7 mouse cellular contexts compared by ENCODE assay signal in the genomic region with DNA sequence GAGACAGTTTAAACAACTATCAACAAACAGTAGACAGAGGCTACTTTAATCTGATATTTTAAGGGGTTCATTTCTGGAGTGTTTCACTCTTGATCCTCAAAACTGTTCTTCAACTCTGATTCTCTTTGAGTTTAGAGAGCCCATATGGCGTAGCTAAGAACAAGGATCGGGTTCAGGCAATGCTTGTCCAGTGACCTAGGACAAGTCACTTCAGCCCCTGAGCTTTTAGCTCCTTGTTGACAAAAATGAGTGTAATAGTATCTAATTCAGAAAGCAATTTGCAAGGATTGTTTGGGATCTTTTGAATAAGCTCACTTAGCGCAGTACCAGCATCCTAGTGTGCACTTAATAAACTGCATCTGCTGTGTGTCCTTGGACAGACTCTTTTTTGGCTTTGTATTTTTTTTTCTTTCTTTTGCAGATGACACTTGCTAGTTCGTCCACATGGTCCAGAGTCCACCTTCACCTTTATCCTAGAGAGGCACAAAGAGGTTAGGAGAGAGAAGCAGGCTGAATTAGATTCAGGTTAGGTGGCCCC. TPM values are rescaled to one million over a fixed set of nuclear protein-coding genes. Genes with fewer than 3 reads are reported as not detected.
DNase-seq lines count a peak whose midpoint lies in the region; ATAC-seq and TF ChIP-seq lines count a peak whose summit lies in the region.

No protein-coding gene starts in this region.

- WGBS in embryonic facial prominence, embryonic 14.5 days: 40% methylated on average over 4 of the region's 4 CpGs
- 43% methylated on average over 4 of the region's 4 CpGs for WGBS in limb, embryonic 14.5 days
- 34% methylated on average over 4 of the region's 4 CpGs for WGBS in stomach, embryonic 16.5 days

- peak overlapping the region; percentile 88 for H3K27ac ChIP-seq in embryonic facial prominence, embryonic 14.5 days (replicated peaks; ENCODE audit: low read depth, low read length)
- peak overlapping the region; percentile 88 for H3K27ac ChIP-seq in limb, embryonic 14.5 days (replicated peaks; ENCODE audit: low read depth, low read length)
- peak overlapping the region; percentile 87 for H3K27ac ChIP-seq in stomach, embryonic 16.5 days (ENCODE audit: low read length)

- peak overlapping the region; percentile 95 for H3K4me3 ChIP-seq in megakaryocyte, embryonic 14.5 days (replicated peaks)
- H3K4me3 ChIP-seq in embryonic facial prominence, embryonic 14.5 days (ENCODE audit: low read depth, low read length): peak overlapping the region; percentile 71
- H3K4me3 ChIP-seq in limb, embryonic 14.5 days (replicated peaks; ENCODE audit: low read length): peak overlapping the region; percentile 85
- H3K4me3 ChIP-seq in stomach, embryonic 16.5 days (replicated peaks; ENCODE audit: low read length): peak overlapping the region; percentile 98

- peaks cover 26% of the 10 kb centered on the region for H3K36me3 ChIP-seq in megakaryocyte, embryonic 14.5 days (replicated peaks; ENCODE audit: low read length)
- H3K36me3 ChIP-seq in embryonic facial prominence, embryonic 14.5 days (ENCODE audit: control insufficient read depth, insufficient read depth, low read length): peaks cover 15% of the 10 kb centered on the region
- H3K36me3 ChIP-seq in limb, embryonic 14.5 days (ENCODE audit: control insufficient read depth, insufficient read depth, low read length): peaks cover 16% of the 10 kb centered on the region
- no peaks in the 10 kb centered on the region for H3K36me3 ChIP-seq in stomach, embryonic 16.5 days (ENCODE audit: control insufficient read depth, insufficient read depth, low read length)

- peaks cover 40% of the 10 kb centered on the region for H3K4me1 ChIP-seq in megakaryocyte, embryonic 14.5 days
- peaks cover 8% of the 10 kb centered on the region; the same call in 1 of the 2 replicates for H3K4me1 ChIP-seq in embryonic facial prominence, embryonic 14.5 days (ENCODE audit: control insufficient read depth, insufficient read depth, low read length)
- peaks cover 4% of the 10 kb centered on the region for H3K4me1 ChIP-seq in limb, embryonic 14.5 days (ENCODE audit: control insufficient read depth, insufficient read depth, low read length)
- H3K4me1 ChIP-seq in stomach, embryonic 16.5 days (ENCODE audit: control insufficient read depth, insufficient read depth, low read length): peaks cover 6% of the 10 kb centered on the region

- H3K9ac ChIP-seq in embryonic facial prominence, embryonic 14.5 days (ENCODE audit: low read depth, low read length): peak overlapping the region; percentile 95
- peak overlapping the region; percentile 98 for H3K9ac ChIP-seq in limb, embryonic 14.5 days (ENCODE audit: low read depth, low read length, severe bottlenecking)
- H3K9ac ChIP-seq in stomach, embryonic 16.5 days (ENCODE audit: low read length): peak overlapping the region; percentile 100

- H3K27me3 ChIP-seq in megakaryocyte, embryonic 14.5 days (replicated peaks): no peaks in the 10 kb centered on the region
- no peaks in the 10 kb centered on the region for H3K27me3 ChIP-seq in embryonic facial prominence, embryonic 14.5 days (replicated peaks; ENCODE audit: control insufficient read depth, insufficient read depth, low read length)
- no peaks in the 10 kb centered on the region for H3K27me3 ChIP-seq in limb, embryonic 14.5 days (ENCODE audit: control insufficient read depth, insufficient read depth, low read length)
- no peaks in the 10 kb centered on the region for H3K27me3 ChIP-seq in stomach, embryonic 16.5 days (ENCODE audit: control insufficient read depth, insufficient read depth, low read length)

- no peak for DNase-seq in embryonic facial prominence, embryonic 14.5 days (ENCODE audit: low spot score)
- DNase-seq in limb, embryonic 14.5 days (ENCODE audit: low spot score): no peak
- no peak for DNase-seq in thymus, postnatal 14 days
- no peak for DNase-seq in left cerebral cortex, adult 18-20 months (ENCODE audit: low spot score in 2 of 2)

- ATAC-seq in megakaryocyte, adult 5-6 weeks (ENCODE audit: poor library complexity, severe bottlenecking): no peak
- no peak for ATAC-seq in embryonic facial prominence, embryonic 14.5 days (ENCODE audit: low read depth)
- 0 out of 2 replicates have a peak, but pooled peaks have one; percentile 7 for ATAC-seq in limb, embryonic 14.5 days (ENCODE audit: low FRiP score, low read depth)
- ATAC-seq in stomach, embryonic 16.5 days (ENCODE audit: insufficient read depth, low FRiP score): no peak

- H3K9me3 ChIP-seq in megakaryocyte, embryonic 14.5 days: no peaks in the 10 kb centered on the region
- no peaks in the 10 kb centered on the region for H3K9me3 ChIP-seq in embryonic facial prominence, embryonic 14.5 days (ENCODE audit: control insufficient read depth, low read length)
- H3K9me3 ChIP-seq in limb, embryonic 14.5 days (ENCODE audit: control insufficient read depth, low read length): no peaks in the 10 kb centered on the region
- H3K9me3 ChIP-seq in stomach, embryonic 16.5 days (replicated peaks; ENCODE audit: control insufficient read depth, low read length): no peaks in the 10 kb centered on the region

- no peak for TF ChIP-seq POLR2A in limb, embryonic 14.5 days (IDR thresholded peaks at IDR 0.05; ENCODE audit: borderline replicate concordance, extremely low read depth, insufficient read depth, insufficient read length)

- peak overlapping the region; percentile 85 for H3K4me2 ChIP-seq in embryonic facial prominence, embryonic 14.5 days (ENCODE audit: low read depth, low read length)
- H3K4me2 ChIP-seq in limb, embryonic 14.5 days (replicated peaks; ENCODE audit: low read depth, low read length, severe bottlenecking): peak overlapping the region; percentile 52
- peak overlapping the region; percentile 93 for H3K4me2 ChIP-seq in stomach, embryonic 16.5 days (ENCODE audit: low read depth, low read length)

RNA-seq across cellular contexts. Expression of a gene that starts 0.6 kb away (rescaled TPM):
- polyA plus RNA-seq in megakaryocyte, embryonic 14.5 days (2012; ENCODE audit: insufficient read depth, low replicate concordance): 2.6 and 9.1 TPM in 2 replicates
- 7.4 and 11.0 TPM in 2 replicates for total RNA-seq in megakaryocyte, adult 5-6 weeks (2015)
- 12.8 TPM in 2 replicates for total RNA-seq in megakaryocyte, adult 5-6 weeks (2017)
- polyA plus RNA-seq in embryonic facial prominence, embryonic 14.5 days (2014; fragmentation: Nextera tagmentation; extraction: Ambion mirVana): 13.3 and 16.5 TPM in 2 replicates
- 21.3 and 26.6 TPM in 2 replicates for polyA plus RNA-seq in limb, embryonic 14.5 days (2012; rRNA removed)
- polyA plus RNA-seq in limb, embryonic 14.5 days (2014; fragmentation: Nextera tagmentation; extraction: Ambion mirVana): 14.3 and 15.4 TPM in 2 replicates
- 15.6 and 17.7 TPM in 2 replicates for polyA plus RNA-seq in stomach, embryonic 16.5 days (2015; fragmentation: Nextera tagmentation; extraction: Ambion mirVana)
- 10 to 100 TPM; 10.0 to 10.4 TPM for total RNA-seq in left cerebral cortex, adult 18-20 months (2021)

RNA-seq across cellular contexts. Expression of a gene that starts 28.8 kb away (rescaled TPM):
- polyA plus RNA-seq in megakaryocyte, embryonic 14.5 days (2012; ENCODE audit: insufficient read depth, low replicate concordance): 32.1 and 64.4 TPM in 2 replicates
- 274 and 291 TPM in 2 replicates for total RNA-seq in megakaryocyte, adult 5-6 weeks (2015)
- 424 and 451 TPM in 2 replicates for total RNA-seq in megakaryocyte, adult 5-6 weeks (2017)
- 42.5 and 44.6 TPM in 2 replicates for polyA plus RNA-seq in embryonic facial prominence, embryonic 14.5 days (2014; fragmentation: Nextera tagmentation; extraction: Ambion mirVana)
- 105 and 112 TPM in 2 replicates for polyA plus RNA-seq in limb, embryonic 14.5 days (2012; rRNA removed)
- polyA plus RNA-seq in limb, embryonic 14.5 days (2014; fragmentation: Nextera tagmentation; extraction: Ambion mirVana): 46.1 and 55.6 TPM in 2 replicates
- polyA plus RNA-seq in stomach, embryonic 16.5 days (2015; fragmentation: Nextera tagmentation; extraction: Ambion mirVana): 54.8 and 56.5 TPM in 2 replicates
- total RNA-seq in left cerebral cortex, adult 18-20 months (2021): 10 to 100 TPM; 11.4 to 12.7 TPM

RNA-seq across cellular contexts. Expression of a gene that starts 59.9 kb away (rescaled TPM):
- polyA plus RNA-seq in megakaryocyte, embryonic 14.5 days (2012; ENCODE audit: insufficient read depth, low replicate concordance): 0.53 and 1.0 TPM in 2 replicates
- 6.5 and 7.0 TPM in 2 replicates for total RNA-seq in megakaryocyte, adult 5-6 weeks (2015)
- total RNA-seq in megakaryocyte, adult 5-6 weeks (2017): 7.3 and 7.6 TPM in 2 replicates
- 14.2 and 14.9 TPM in 2 replicates for polyA plus RNA-seq in embryonic facial prominence, embryonic 14.5 days (2014; fragmentation: Nextera tagmentation; extraction: Ambion mirVana)
- 6.5 and 7.7 TPM in 2 replicates for polyA plus RNA-seq in limb, embryonic 14.5 days (2012; rRNA removed)
- 14.0 and 16.5 TPM in 2 replicates for polyA plus RNA-seq in limb, embryonic 14.5 days (2014; fragmentation: Nextera tagmentation; extraction: Ambion mirVana)
- 9.6 and 10.2 TPM in 2 replicates for polyA plus RNA-seq in stomach, embryonic 16.5 days (2015; fragmentation: Nextera tagmentation; extraction: Ambion mirVana)
- 10 to 100 TPM; 39.3 to 41.0 TPM for total RNA-seq in left cerebral cortex, adult 18-20 months (2021)
